ENCODE assay signal across 17 mouse cellular contexts in the genomic region with DNA sequence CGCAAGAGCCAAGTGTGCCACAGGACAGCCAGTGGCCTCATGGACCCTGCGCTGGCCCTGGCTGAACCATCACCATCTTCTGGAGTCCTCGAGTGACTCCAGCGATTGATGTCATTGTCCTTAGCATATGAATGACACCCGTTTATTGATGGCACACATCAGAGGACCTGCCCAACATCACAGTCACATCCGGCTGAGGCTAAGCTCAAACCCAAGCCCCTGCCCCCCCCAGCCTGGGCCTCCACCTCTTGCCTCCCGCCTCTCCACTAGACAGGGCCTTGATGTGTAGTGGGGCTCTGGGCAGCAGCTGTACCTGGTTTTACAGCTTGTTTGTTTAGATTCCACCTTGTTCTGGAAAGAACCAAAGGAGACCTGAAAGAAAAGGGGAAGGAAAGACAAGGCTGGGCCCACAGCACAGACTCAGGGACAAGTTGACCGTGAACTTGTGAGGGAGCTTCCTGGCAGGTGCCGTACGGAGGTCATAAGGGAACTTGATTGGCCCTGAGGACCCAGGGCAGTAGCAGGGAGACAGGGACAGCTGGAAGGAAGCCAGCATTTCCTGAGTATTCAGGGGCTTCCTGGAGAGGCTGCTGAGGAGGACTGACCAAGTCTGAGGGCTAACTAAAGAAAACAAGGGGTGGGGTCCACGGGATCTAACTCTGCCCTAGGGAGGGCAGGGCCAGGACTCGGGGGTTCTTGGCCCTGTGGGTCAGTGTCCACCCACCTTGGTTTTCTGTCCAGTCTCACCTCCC. TPM values are rescaled to one million over a fixed set of nuclear protein-coding genes. Genes with fewer than 3 reads are reported as not detected.
A peak's percentile ranks its signal among the peaks of the same experiment; 100 is the strongest.
DNase-seq lines count a peak whose midpoint lies in the region; ATAC-seq and TF ChIP-seq lines count a peak whose summit lies in the region.
"Had no signal": no experiment of that assay in that cellular context is flagged by ENCODE, and none has a peak within 500 bp of the region (broad histone marks: within the 10 kb centered on the region; RNA-seq: fewer than 3 reads in every experiment).

No protein-coding gene starts in this region.

- no peak overlapping the region for H3K9ac ChIP-seq in heart, embryonic 12.5 days
- H3K9ac ChIP-seq: heart, embryonic 13.5 days; hindbrain, embryonic 13.5 days; midbrain, embryonic 13.5 days had no signal

- no peaks in the 10 kb centered on the region for H3K9me3 ChIP-seq in heart, embryonic 10.5 days
- no peaks in the 10 kb centered on the region for H3K9me3 ChIP-seq in heart, embryonic 12.5 days (replicated peaks)
- H3K9me3 ChIP-seq in hindbrain, embryonic 10.5 days: no peaks in the 10 kb centered on the region
- H3K9me3 ChIP-seq: embryonic facial prominence, embryonic 10.5 days; heart, embryonic 13.5 days; hindbrain, embryonic 13.5 days; midbrain, embryonic 13.5 days had no signal

- no peak for TF ChIP-seq POLR2A in thymus, adult 2 months (IDR thresholded peaks at IDR 0.05; ENCODE audit: control insufficient read depth, extremely low read depth, insufficient read depth, low read length, poor library complexity)

- no peak for TF ChIP-seq CTCF in thymus, adult 2 months (IDR thresholded peaks at IDR 0.05; ENCODE audit: borderline replicate concordance, control insufficient read depth, extremely low read depth, insufficient read depth, low read length, poor library complexity)

- H3K4me2 ChIP-seq in heart, embryonic 12.5 days: no peak overlapping the region
- H3K4me2 ChIP-seq: heart, embryonic 13.5 days; hindbrain, embryonic 13.5 days; midbrain, embryonic 13.5 days had no signal

- peaks cover 64% of the 10 kb centered on the region for H3K27me3 ChIP-seq in heart, embryonic 10.5 days (ENCODE audit: insufficient read depth, poor library complexity, severe bottlenecking)
- peaks cover 45% of the 10 kb centered on the region for H3K27me3 ChIP-seq in heart, embryonic 12.5 days (replicated peaks)
- H3K27me3 ChIP-seq in thymus, adult 2 months (ENCODE audit: control insufficient read depth, insufficient read depth, low read length): no peaks in the 10 kb centered on the region
- H3K27me3 ChIP-seq in hindbrain, embryonic 10.5 days (ENCODE audit: insufficient read depth, poor library complexity, severe bottlenecking): peaks cover 42% of the 10 kb centered on the region

- ATAC-seq in heart, embryonic 12.5 days (ENCODE audit: insufficient number of reproducible peaks, low FRiP score): no peak
- ATAC-seq: midbrain, embryonic 13.5 days had no signal

- H3K36me3 ChIP-seq in heart, embryonic 10.5 days: no peaks in the 10 kb centered on the region
- H3K36me3 ChIP-seq in heart, embryonic 12.5 days: no peaks in the 10 kb centered on the region
- H3K36me3 ChIP-seq in thymus, adult 2 months (ENCODE audit: control insufficient read depth, insufficient read depth, low read length): peaks cover 22% of the 10 kb centered on the region
- no peaks in the 10 kb centered on the region for H3K36me3 ChIP-seq in hindbrain, embryonic 10.5 days
- H3K36me3 ChIP-seq: embryonic facial prominence, embryonic 10.5 days; heart, embryonic 13.5 days; hindbrain, embryonic 13.5 days; midbrain, embryonic 13.5 days had no signal

- 73% methylated on average over 12 of the region's 12 CpGs for WGBS in heart, embryonic 10.5 days
- WGBS in heart, embryonic 12.5 days: 64% methylated on average over 12 of the region's 12 CpGs
- WGBS in thymus, adult 2 months: 53% methylated on average over 12 of the region's 12 CpGs
- 80% methylated on average over 12 of the region's 12 CpGs for WGBS in hindbrain, embryonic 10.5 days

- H3K4me1 ChIP-seq in heart, embryonic 10.5 days: peaks cover 46% of the 10 kb centered on the region
- peaks cover 17% of the 10 kb centered on the region for H3K4me1 ChIP-seq in heart, embryonic 12.5 days (replicated peaks)
- H3K4me1 ChIP-seq in thymus, adult 2 months (replicated peaks; ENCODE audit: control insufficient read depth, insufficient read depth, low read length): peaks cover 87% of the 10 kb centered on the region
- peaks cover 54% of the 10 kb centered on the region for H3K4me1 ChIP-seq in hindbrain, embryonic 10.5 days (replicated peaks)

- H3K27ac ChIP-seq in heart, embryonic 10.5 days: no peak overlapping the region
- H3K27ac ChIP-seq in heart, embryonic 12.5 days (ENCODE audit: poor library complexity, severe bottlenecking): no peak overlapping the region
- no peak overlapping the region for H3K27ac ChIP-seq in thymus, adult 2 months (ENCODE audit: control insufficient read depth, insufficient read depth, low read length)
- no peak overlapping the region for H3K27ac ChIP-seq in hindbrain, embryonic 10.5 days
- H3K27ac ChIP-seq: heart, embryonic 13.5 days; hindbrain, embryonic 13.5 days; midbrain, embryonic 13.5 days had no signal

- peak; percentile 46 for DNase-seq in heart, embryonic 10.5 days (ENCODE audit: low spot score)
- DNase-seq in thymus, postnatal 25 days: peak; percentile 43
- no peak for DNase-seq in thymus, adult 2 months
- peak; percentile 68 for DNase-seq in kidney, postnatal 14 days
- peak; percentile 66 for DNase-seq in naive thymus-derived CD4-positive, alpha-beta T cell, adult 2 months (ENCODE audit: low read depth)
- no peak for DNase-seq in hindbrain, embryonic 10.5 days (ENCODE audit: low spot score)
- DNase-seq: adrenal gland, adult 2 months; cerebellum, adult 9-10 months; right cerebral cortex, postnatal 25 days had no signal

- H3K4me3 ChIP-seq in heart, embryonic 10.5 days: no peak overlapping the region
- H3K4me3 ChIP-seq in heart, embryonic 12.5 days: no peak overlapping the region
- H3K4me3 ChIP-seq in thymus, adult 2 months (ENCODE audit: control insufficient read depth, insufficient read depth, low read length): no peak overlapping the region
- no peak overlapping the region for H3K4me3 ChIP-seq in hindbrain, embryonic 10.5 days
- H3K4me3 ChIP-seq: embryonic facial prominence, embryonic 10.5 days; heart, embryonic 13.5 days; hindbrain, embryonic 13.5 days; midbrain, embryonic 13.5 days had no signal

RNA-seq across cellular contexts. Expression of gene Tmie, which starts 11.3 kb away (rescaled TPM):
- 0.17 and 0.68 TPM in 2 replicates for polyA plus RNA-seq in heart, embryonic 10.5 days (2016; fragmentation: Nextera tagmentation; extraction: Ambion mirVana)
- polyA plus RNA-seq in heart, embryonic 12.5 days (2016; fragmentation: Nextera tagmentation; extraction: Ambion mirVana): 0.06 and 0.65 TPM in 2 replicates
- 11.3 and 12.3 TPM in 2 replicates for polyA plus RNA-seq in thymus, adult 2 months (2012; rRNA removed)
- polyA plus RNA-seq in hindbrain, embryonic 10.5 days (2016; fragmentation: Nextera tagmentation; extraction: Ambion mirVana): 0.18 and 0.47 TPM in 2 replicates

RNA-seq across cellular contexts. Expression of gene Als2cl, which starts 11.6 kb away (rescaled TPM):
- polyA plus RNA-seq in heart, embryonic 10.5 days (2016; fragmentation: Nextera tagmentation; extraction: Ambion mirVana): 0.91 and 1.6 TPM in 2 replicates
- polyA plus RNA-seq in heart, embryonic 12.5 days (2016; fragmentation: Nextera tagmentation; extraction: Ambion mirVana): 1.3 and 1.4 TPM in 2 replicates
- 142 and 145 TPM in 2 replicates for polyA plus RNA-seq in thymus, adult 2 months (2012; rRNA removed)
- polyA plus RNA-seq in hindbrain, embryonic 10.5 days (2016; fragmentation: Nextera tagmentation; extraction: Ambion mirVana): 0.77 and 1.1 TPM in 2 replicates

RNA-seq across cellular contexts. Expression of gene Fam240a, which starts 25.4 kb away (rescaled TPM):
- polyA plus RNA-seq in heart, embryonic 10.5 days (2016; fragmentation: Nextera tagmentation; extraction: Ambion mirVana): not detected in 2 replicates
- polyA plus RNA-seq in heart, embryonic 12.5 days (2016; fragmentation: Nextera tagmentation; extraction: Ambion mirVana): not detected in 2 replicates
- 0.74 and 1.7 TPM in 2 replicates for polyA plus RNA-seq in thymus, adult 2 months (2012; rRNA removed)
- polyA plus RNA-seq in hindbrain, embryonic 10.5 days (2016; fragmentation: Nextera tagmentation; extraction: Ambion mirVana): not detected in 2 replicates
- polyA plus RNA-seq: adrenal gland, adult 2 months; embryonic facial prominence, embryonic 10.5 days; heart, embryonic 13.5 days; hindbrain, embryonic 13.5 days; limb, embryonic 11.5 days; liver, embryonic 16.5 days; midbrain, embryonic 13.5 days; stomach, embryonic 14.5 days had no signal

RNA-seq across cellular contexts. Expression of gene Prss50, which starts 33.5 kb away (rescaled TPM):
- 0.43 and 0.45 TPM in 2 replicates for polyA plus RNA-seq in heart, embryonic 10.5 days (2016; fragmentation: Nextera tagmentation; extraction: Ambion mirVana)
- polyA plus RNA-seq in heart, embryonic 12.5 days (2016; fragmentation: Nextera tagmentation; extraction: Ambion mirVana): 0.97 TPM in 1 of 2 replicates, not detected in the other
- 0.19 and 0.22 TPM in 2 replicates for polyA plus RNA-seq in thymus, adult 2 months (2012; rRNA removed)
- polyA plus RNA-seq in hindbrain, embryonic 10.5 days (2016; fragmentation: Nextera tagmentation; extraction: Ambion mirVana): 0.68 and 0.88 TPM in 2 replicates
- polyA plus RNA-seq: adrenal gland, adult 2 months; stomach, embryonic 14.5 days had no signal

RNA-seq across cellular contexts. Expression of gene Prss46, which starts 46.9 kb away (rescaled TPM):
- not detected in 2 replicates for polyA plus RNA-seq in heart, embryonic 10.5 days (2016; fragmentation: Nextera tagmentation; extraction: Ambion mirVana)
- polyA plus RNA-seq in heart, embryonic 12.5 days (2016; fragmentation: Nextera tagmentation; extraction: Ambion mirVana): not detected in 2 replicates
- 0.08 TPM in 1 of 2 replicates, not detected in the other for polyA plus RNA-seq in thymus, adult 2 months (2012; rRNA removed)
- polyA plus RNA-seq in hindbrain, embryonic 10.5 days (2016; fragmentation: Nextera tagmentation; extraction: Ambion mirVana): not detected in 2 replicates
- polyA plus RNA-seq: adrenal gland, adult 2 months; embryonic facial prominence, embryonic 10.5 days; heart, embryonic 13.5 days; hindbrain, embryonic 13.5 days; limb, embryonic 11.5 days; liver, embryonic 16.5 days; midbrain, embryonic 13.5 days; stomach, embryonic 14.5 days had no signal

Comparison
In these comparisons a context has a peak if more than half of its experiments do, and no peak if none do; other contexts are left out.
1. DNase-seq: peak in heart, embryonic 10.5 days (single experiment), thymus, postnatal 25 days (single experiment), kidney, postnatal 14 days (single experiment) and naive thymus-derived CD4-positive, alpha-beta T cell, adult 2 months (single experiment); none in thymus, adult 2 months (single experiment) and hindbrain, embryonic 10.5 days (single experiment).
2. RNA of gene Als2cl, which starts 11.6 kb away (polyA plus RNA-seq): 142 to 145 TPM in thymus, adult 2 months; 0.91 to 1.6 TPM in heart, embryonic 10.5 days, 1.3 to 1.4 TPM in heart, embryonic 12.5 days and 0.77 to 1.1 TPM in hindbrain, embryonic 10.5 days; every median in the first group is over 10 times any median in the second.